In the genomic region with DNA sequence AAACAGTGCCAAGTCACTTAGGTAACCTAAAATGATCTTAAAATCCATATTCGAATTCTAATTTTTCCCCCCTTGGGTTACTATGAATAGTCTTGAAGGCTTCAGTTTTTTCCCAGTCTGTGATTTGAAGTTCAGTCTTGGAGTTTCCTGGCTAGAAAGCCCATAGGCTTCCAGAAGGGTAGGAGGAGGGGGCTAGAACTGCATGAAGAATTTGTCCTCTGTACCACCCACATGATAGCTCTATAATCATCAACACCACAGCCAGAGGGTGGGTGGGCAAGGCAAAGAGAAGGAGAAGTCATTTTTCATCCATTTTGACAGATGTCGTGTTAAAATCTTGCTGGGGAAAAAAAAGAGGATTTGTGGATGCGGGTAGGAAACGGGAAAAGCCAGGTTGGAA, we compare ENCODE assay signal across 25 mouse cellular contexts.
"Had no signal": no experiment of that assay in that cellular context is flagged by ENCODE, and none has a peak within 500 bp of the region (broad histone marks: within the 10 kb centered on the region; RNA-seq: fewer than 3 reads in every experiment).

No protein-coding gene starts in this region.

- H3K4me1 ChIP-seq: heart, embryonic 10.5 days; heart, embryonic 12.5 days; hindbrain, embryonic 10.5 days; hindbrain, embryonic 12.5 days; intestine, embryonic 15.5 days; limb, embryonic 13.5 days; limb, embryonic 15.5 days; liver, embryonic 12.5 days had no signal

- H3K36me3 ChIP-seq: heart, embryonic 10.5 days; heart, embryonic 12.5 days; hindbrain, embryonic 10.5 days; hindbrain, embryonic 12.5 days; intestine, embryonic 15.5 days; limb, embryonic 13.5 days; limb, embryonic 15.5 days; liver, embryonic 12.5 days had no signal

- H3K27ac ChIP-seq: gastrocnemius, adult 2 months; heart, embryonic 10.5 days; hindbrain, embryonic 10.5 days; hindbrain, embryonic 12.5 days; hindbrain, embryonic 14.5 days; intestine, embryonic 15.5 days; kidney, postnatal 0 days; limb, embryonic 13.5 days; limb, embryonic 15.5 days; liver, embryonic 12.5 days; liver, embryonic 14.5 days had no signal

- DNase-seq: gastrocnemius, adult 2 months; gastrocnemius, postnatal 10 days; gastrocnemius, postnatal 25 days; heart, adult 18-20 months; heart, postnatal 10 days; heart, postnatal 4 days; kidney, adult 18-20 months; kidney, adult 8-10 months; kidney, postnatal 14 days; kidney, postnatal 36 days; left cerebral cortex, postnatal 4 days had no signal

- H3K4me3 ChIP-seq: gastrocnemius, adult 2 months; heart, embryonic 10.5 days; heart, embryonic 12.5 days; hindbrain, embryonic 10.5 days; hindbrain, embryonic 12.5 days; intestine, embryonic 15.5 days; limb, embryonic 13.5 days; limb, embryonic 15.5 days; liver, embryonic 12.5 days had no signal

- ATAC-seq: hindbrain, embryonic 16.5 days; inflammation-experienced regulatory T-cells, adult 6 months; intestine, embryonic 15.5 days; intestine, postnatal 0 days; liver, embryonic 12.5 days had no signal

- H3K27me3 ChIP-seq: heart, embryonic 12.5 days; hindbrain, embryonic 12.5 days; intestine, embryonic 15.5 days had no signal

- H3K9me3 ChIP-seq: heart, embryonic 10.5 days; heart, embryonic 12.5 days; hindbrain, embryonic 10.5 days; hindbrain, embryonic 12.5 days; intestine, embryonic 15.5 days; limb, embryonic 13.5 days; limb, embryonic 15.5 days; liver, embryonic 12.5 days had no signal

- H3K4me2 ChIP-seq: heart, embryonic 12.5 days; hindbrain, embryonic 12.5 days; hindbrain, embryonic 14.5 days; intestine, embryonic 15.5 days; limb, embryonic 13.5 days; limb, embryonic 15.5 days; liver, embryonic 12.5 days had no signal

- H3K9ac ChIP-seq: heart, embryonic 12.5 days; hindbrain, embryonic 12.5 days; hindbrain, embryonic 14.5 days; intestine, embryonic 15.5 days; limb, embryonic 13.5 days; limb, embryonic 15.5 days; liver, embryonic 12.5 days; liver, embryonic 14.5 days had no signal
